Mouse (Mus musculus): ENCODE data around the gene Gng2.
"Not testable (repeated sequence)": the region's sequence is repeated elsewhere in the genome, so short reads cannot be mapped to it uniquely, and the experiment has no call there.

The Gng2 gene

GRCm38 (mm10) chr14:19935084-19935483, 42.3 kb downstream of the Gng2 start:
- no peak for DNase-seq

- DNase-seq, result no peak
These were observed 44.1 kb downstream of the Gng2 start for GRCm38 (mm10) chr14:19933314-19933713.

- DNase-seq, result no peak
These were observed 49.5 kb downstream of the Gng2 start for GRCm38 (mm10) chr14:19927879-19928278.

GRCm38 (mm10) chr14:19927156-19927555, 50.3 kb downstream of the Gng2 start:
- no peak for DNase-seq

- no peak for DNase-seq
These were observed 51.1 kb downstream of the Gng2 start for GRCm38 (mm10) chr14:19926312-19926711.

GRCm38 (mm10) chr14:19925157-19925556, 52.3 kb downstream of the Gng2 start:
- DNase-seq, result no peak

- no peak for DNase-seq
These were observed 53.3 kb downstream of the Gng2 start for GRCm38 (mm10) chr14:19924086-19924485.

GRCm38 (mm10) chr14:19920254-19920691, 57.2 kb downstream of the Gng2 start:
- DNase-seq, result no peak

GRCm38 (mm10) chr14:19919789-19920188, 57.6 kb downstream of the Gng2 start:
- no peak for DNase-seq

- DNase-seq, result no peak
These were observed 59.9 kb downstream of the Gng2 start for GRCm38 (mm10) chr14:19917534-19917933.

- no peak for DNase-seq
These were observed 61.1 kb downstream of the Gng2 start for GRCm38 (mm10) chr14:19916315-19916714.

- no peak for DNase-seq
These were observed 64.5 kb downstream of the Gng2 start for GRCm38 (mm10) chr14:19912891-19913290.

GRCm38 (mm10) chr14:19905615-19906014, 71.8 kb downstream of the Gng2 start:
- DNase-seq, result no peak

- DNase-seq, result no peak
These were observed 72.6 kb downstream of the Gng2 start for GRCm38 (mm10) chr14:19904821-19905220.

- no peak for DNase-seq
These were observed 73.4 kb downstream of the Gng2 start for GRCm38 (mm10) chr14:19904031-19904430.

GRCm38 (mm10) chr14:19900492-19900891, 76.9 kb downstream of the Gng2 start:
- DNase-seq, result no peak

GRCm38 (mm10) chr14:19887569-19887968, 89.9 kb downstream of the Gng2 start:
- DNase-seq, result no peak

GRCm38 (mm10) chr14:19884431-19884830, 93.0 kb downstream of the Gng2 start:
- DNase-seq, result not testable (repeated sequence)

- no peak for DNase-seq
These were observed 103.1 kb downstream of the Gng2 start for GRCm38 (mm10) chr14:19874201-19874807.

- no peak for DNase-seq
These were observed 110.0 kb downstream of the Gng2 start for GRCm38 (mm10) chr14:19867286-19867935.

GRCm38 (mm10) chr14:19865121-19865520, 112.3 kb downstream of the Gng2 start:
- DNase-seq, result not testable (repeated sequence)

GRCm38 (mm10) chr14:19861311-19862080, 115.9 kb downstream of the Gng2 start:
- DNase-seq, result peak; percentile 38

- DNase-seq, result no peak
These were observed 117.1 kb downstream of the Gng2 start for GRCm38 (mm10) chr14:19860281-19860680.

Measured in thymus, postnatal 4 days (tissue).